Comparison of ENCODE assay signal across 22 mouse cellular contexts in genomic region chr8:127123391-127123790, GRCm38 (mm10). TPM values are rescaled to one million over a fixed set of nuclear protein-coding genes. Genes with fewer than 3 reads are reported as not detected.
DNase-seq lines count a peak whose midpoint lies in the region; ATAC-seq and TF ChIP-seq lines count a peak whose summit lies in the region.
"Had no signal": no experiment of that assay in that cellular context is flagged by ENCODE, and none has a peak within 500 bp of the region (broad histone marks: within the 10 kb centered on the region; RNA-seq: fewer than 3 reads in every experiment).

No protein-coding gene starts in this region.

- TF ChIP-seq POLR2A in kidney, adult 2 months (IDR thresholded peaks at IDR 0.05; ENCODE audit: low read depth, low read length): no peak

- H3K4me3 ChIP-seq in kidney, adult 2 months (ENCODE audit: insufficient read depth, low read depth, low read length): no peak overlapping the region
- H3K4me3 ChIP-seq in kidney, embryonic 14.5 days (ENCODE audit: low read length): no peak overlapping the region
- H3K4me3 ChIP-seq in ES-E14 (ENCODE audit: insufficient read depth in 1 of 2, low read depth in 1 of 2, low read length in 2 of 2, poor library complexity in 1 of 2, severe bottlenecking in 1 of 2): no peak overlapping the region
- H3K4me3 ChIP-seq: embryonic facial prominence, embryonic 13.5 days; forebrain, embryonic 13.5 days; gastrocnemius, adult 2 months; heart, embryonic 10.5 days; hindbrain, embryonic 13.5 days had no signal

- peaks cover 14% of the 10 kb centered on the region; the same call in 1 of the 2 replicates for H3K4me1 ChIP-seq in kidney, adult 2 months (ENCODE audit: control insufficient read depth, insufficient read depth, low read length)
- peaks cover 22% of the 10 kb centered on the region; the same call in 1 of the 2 replicates for H3K4me1 ChIP-seq in kidney, embryonic 14.5 days (ENCODE audit: control insufficient read depth, insufficient read depth, low read length)
- peaks cover 15 to 17% of the 10 kb centered on the region in 2 experiments for H3K4me1 ChIP-seq in ES-E14 (ENCODE audit: control insufficient read depth in 2 of 2, insufficient read depth in 2 of 2, low read length in 2 of 2, poor library complexity in 1 of 2)

- in situ Hi-C loops in ES-E14 (cut with MboI; ENCODE audit: low sequenced_read_pairs in 2 of 2, unreplicated experiment in 2 of 2): no loop called here

- no peak overlapping the region for H3K4me2 ChIP-seq in kidney, embryonic 14.5 days (replicated peaks; ENCODE audit: low read depth, low read length)
- H3K4me2 ChIP-seq: embryonic facial prominence, embryonic 13.5 days; forebrain, embryonic 13.5 days; hindbrain, embryonic 13.5 days had no signal

- TF ChIP-seq CTCF in kidney, adult 2 months (conservative IDR thresholded peaks at IDR 0.05; ENCODE audit: insufficient read depth, insufficient read length, low read depth, low read length): no peak

- no peaks in the 10 kb centered on the region for H3K9me3 ChIP-seq in kidney, embryonic 14.5 days (ENCODE audit: control insufficient read depth, low read length)
- no peaks in the 10 kb centered on the region for H3K9me3 ChIP-seq in ES-E14 (ENCODE audit: control insufficient read depth, insufficient read depth, low read depth, low read length)
- H3K9me3 ChIP-seq: embryonic facial prominence, embryonic 13.5 days; forebrain, embryonic 13.5 days; heart, embryonic 10.5 days; hindbrain, embryonic 13.5 days had no signal

- ATAC-seq in kidney, embryonic 14.5 days (ENCODE audit: low FRiP score, low TSS enrichment): no peak
- ATAC-seq: forebrain, embryonic 13.5 days; hindbrain, postnatal 0 days had no signal

- no peak overlapping the region for H3K27ac ChIP-seq in kidney, adult 2 months (ENCODE audit: insufficient read depth, low read depth, low read length)
- no peak overlapping the region for H3K27ac ChIP-seq in kidney, embryonic 14.5 days (ENCODE audit: low read depth, low read length)
- peak overlapping the region; percentile 28; the same call in 1 of the 2 replicates for H3K27ac ChIP-seq in ES-E14 (ENCODE audit: insufficient read depth, low read depth, low read length, poor library complexity, severe bottlenecking)
- H3K27ac ChIP-seq: forebrain, embryonic 13.5 days; gastrocnemius, adult 2 months; heart, embryonic 10.5 days; hindbrain, embryonic 13.5 days; hindbrain, postnatal 0 days had no signal

- peak; percentile 61 for DNase-seq in kidney, adult 2 months
- no peak for DNase-seq in ES-E14 (ENCODE audit: low read depth, low spot score)
- DNase-seq in kidney, adult 9 months: peak; percentile 47
- peak; percentile 52 for DNase-seq in kidney, postnatal 14 days
- no peak for DNase-seq in heart, adult 9 months (ENCODE audit: low spot score in 2 of 2)
- DNase-seq in thymus, postnatal 4 days: no peak
- DNase-seq: adrenal gland, postnatal 10 days; cerebellum, adult 11 months; cerebellum, adult 8-10 months; cerebellum, postnatal 25 days; gastrocnemius, adult 2 months; gastrocnemius, postnatal 25 days; heart, adult 11 months; heart, postnatal 10 days; heart, postnatal 4 days had no signal

- H3K27me3 ChIP-seq in kidney, adult 2 months (replicated peaks; ENCODE audit: control insufficient read depth, insufficient read depth, low read length): no peaks in the 10 kb centered on the region
- H3K27me3 ChIP-seq in kidney, embryonic 14.5 days (ENCODE audit: control insufficient read depth, insufficient read depth, low read length): no peaks in the 10 kb centered on the region
- H3K27me3 ChIP-seq: CH12.LX; embryonic facial prominence, embryonic 13.5 days; forebrain, embryonic 13.5 days; hindbrain, embryonic 13.5 days had no signal

- WGBS in kidney, adult 2 months: 46% methylated on average over 3 of the region's 3 CpGs
- WGBS in kidney, embryonic 14.5 days: 85% methylated on average over 3 of the region's 3 CpGs

- H3K36me3 ChIP-seq in kidney, adult 2 months (ENCODE audit: control insufficient read depth, insufficient read depth, low read length): no peaks in the 10 kb centered on the region
- H3K36me3 ChIP-seq in kidney, embryonic 14.5 days (ENCODE audit: control insufficient read depth, insufficient read depth, low read length): no peaks in the 10 kb centered on the region
- no peaks in the 10 kb centered on the region; the same call in 1 of the 2 replicates for H3K36me3 ChIP-seq in ES-E14 (ENCODE audit: control insufficient read depth, insufficient read depth, low read length, poor library complexity, severe bottlenecking)
- H3K36me3 ChIP-seq: embryonic facial prominence, embryonic 13.5 days; heart, embryonic 10.5 days; hindbrain, embryonic 13.5 days had no signal

- H3K9ac ChIP-seq in kidney, embryonic 14.5 days (ENCODE audit: low read depth, low read length): no peak overlapping the region
- H3K9ac ChIP-seq in ES-E14 (ENCODE audit: insufficient read depth, low read depth, low read length, poor library complexity, severe bottlenecking): no peak overlapping the region
- H3K9ac ChIP-seq: embryonic facial prominence, embryonic 13.5 days; forebrain, embryonic 13.5 days; hindbrain, embryonic 13.5 days had no signal

TF ChIP-seq in ES-E14, 5 proteins besides CTCF, POLR2A, EP300 and RAD21:
- TF ChIP-seq MAFK (IDR thresholded peaks at IDR 0.05; ENCODE audit: insufficient read depth, low read depth, low read length) (no peak), CHD2 (IDR thresholded peaks at IDR 0.05; ENCODE audit: low read depth, low read length) (no peak), ZC3H11A (IDR thresholded peaks at IDR 0.05; ENCODE audit: borderline replicate concordance, low read depth, low read length) (no peak), ZNF384 (IDR thresholded peaks at IDR 0.05; ENCODE audit: low read depth, low read length) (no peak), HCFC1 (IDR thresholded peaks at IDR 0.05; ENCODE audit: borderline replicate concordance, insufficient read depth, low read length) (no peak)

RNA-seq across cellular contexts. Expression of gene Pard3, which starts 59.7 kb away (rescaled TPM):
- 51.2 and 56.6 TPM in 2 replicates for polyA plus RNA-seq in kidney, adult 2 months (2012; rRNA removed)
- polyA plus RNA-seq in kidney, embryonic 14.5 days (2014; fragmentation: Nextera tagmentation; extraction: Ambion mirVana): 20.1 and 36.9 TPM in 2 replicates
- 29.2 and 30.2 TPM in 2 replicates for total RNA-seq in ES-E14 (2012; rRNA removed)

Comparison
In these comparisons a context has a peak if more than half of its experiments do, and no peak if none do; other contexts are left out.
1. DNase-seq: peak in kidney, adult 2 months (single experiment), kidney, adult 9 months (single experiment) and kidney, postnatal 14 days (single experiment); none in ES-E14 (single experiment), heart, adult 9 months (0 of 2) and thymus, postnatal 4 days (single experiment).